Mouse (Mus musculus) lung, postnatal 25 days (tissue): Measurements from ENCODE around the gene Clip3.
A peak's percentile ranks its signal among the peaks of the same experiment; 100 is the strongest.

Experiments used
- DNase-seq: peaks from one replicate; pipeline ENCODE4 v3.0.0; 2022; ENCODE audit warnings: low spot score

Clip3 gene

GRCm38 (mm10) chr7:30326427-30326826 lies 34.9 kb downstream of the Clip3 start:
- DNase-seq: no peak

- DNase-seq: no peak
Measured at GRCm38 (mm10) chr7:30327140-30327539, 35.6 kb downstream of the Clip3 start.

GRCm38 (mm10) chr7:30328379-30328778 lies 36.9 kb downstream of the Clip3 start:
- no peak for DNase-seq

GRCm38 (mm10) chr7:30331887-30332286 lies 40.4 kb downstream of the Clip3 start:
- DNase-seq: peak; percentile 77

- DNase-seq: no peak
Measured at GRCm38 (mm10) chr7:30332622-30333259, 41.2 kb downstream of the Clip3 start.

- DNase-seq: peak; percentile 49
Measured at GRCm38 (mm10) chr7:30333436-30333835, 41.9 kb downstream of the Clip3 start.

GRCm38 (mm10) chr7:30334563-30334962 lies 43.0 kb downstream of the Clip3 start:
- DNase-seq: no peak

- DNase-seq: no peak
Measured at GRCm38 (mm10) chr7:30335688-30336087, 44.2 kb downstream of the Clip3 start.

- DNase-seq: peak; percentile 80
Measured at GRCm38 (mm10) chr7:30336384-30336783, 44.9 kb downstream of the Clip3 start.

GRCm38 (mm10) chr7:30339432-30340109 lies 48.0 kb downstream of the Clip3 start:
- no peak for DNase-seq

GRCm38 (mm10) chr7:30346635-30347379 lies 55.3 kb downstream of the Clip3 start:
- peak; percentile 34 for DNase-seq

- peak; percentile 17 for DNase-seq
Measured at GRCm38 (mm10) chr7:30347828-30348227, 56.3 kb downstream of the Clip3 start.

GRCm38 (mm10) chr7:30353279-30353822 lies 61.8 kb downstream of the Clip3 start:
- DNase-seq: peak; percentile 58

GRCm38 (mm10) chr7:30354059-30354458 lies 62.5 kb downstream of the Clip3 start:
- no peak for DNase-seq
